Mouse (Mus musculus): ENCODE data around the gene Trmt1. TPM values are rescaled to one million over a fixed set of nuclear protein-coding genes. Genes with fewer than 3 reads are reported as not detected.

Gene Trmt1
- polyA plus RNA-seq, 1 experiment: 87.5 TPM

- 72% methylated on average over 9 of the region's 9 CpGs for whole genome bisulfite sequencing
- no peak overlapping the region for H3K4me3 ChIP-seq (replicated peaks; ENCODE audit: extremely low read depth, low read depth, low read length)
- TF ChIP-seq POLR2A (IDR thresholded peaks at IDR 0.05; ENCODE audit: borderline replicate concordance, extremely low read depth, low read depth, low read length) (no peak), CTCF (IDR thresholded peaks at IDR 0.05; ENCODE audit: insufficient read depth, low read length) (no peak)
- H3K4me1 ChIP-seq (ENCODE audit: control insufficient read depth, insufficient read depth, low read length): peaks cover 33% of the 10 kb centered on the region
- DNase-seq: no peak
Observed at GRCm38 (mm10) chr8:84724683-84725082, 38.6 kb downstream of the Trmt1 start.

- Histone ChIP-seq H3K4me1 (ENCODE audit: control insufficient read depth, insufficient read depth, low read length) (peaks cover 39% of the 10 kb centered on the region), H3K4me3 (replicated peaks; ENCODE audit: extremely low read depth, low read depth, low read length) (no peak overlapping the region)
- TF ChIP-seq POLR2A (IDR thresholded peaks at IDR 0.05; ENCODE audit: borderline replicate concordance, extremely low read depth, low read depth, low read length): no peak
- no peak for TF ChIP-seq CTCF (IDR thresholded peaks at IDR 0.05; ENCODE audit: insufficient read depth, low read length)
- no peak for DNase-seq
- WGBS: 46% methylated on average over 10 of the region's 10 CpGs
Observed at GRCm38 (mm10) chr8:84725246-84725940, 39.3 kb downstream of the Trmt1 start.

- WGBS: 12% methylated on average over 3 of the region's 3 CpGs
- no peak for DNase-seq
- TF ChIP-seq POLR2A (IDR thresholded peaks at IDR 0.05; ENCODE audit: borderline replicate concordance, extremely low read depth, low read depth, low read length) (no peak), CTCF (IDR thresholded peaks at IDR 0.05; ENCODE audit: insufficient read depth, low read length) (peak; percentile 41; the same call in 1 of the 2 replicates)
- Histone ChIP-seq H3K4me3 (replicated peaks; ENCODE audit: extremely low read depth, low read depth, low read length) (no peak overlapping the region), H3K4me1 (ENCODE audit: control insufficient read depth, insufficient read depth, low read length) (peaks cover 43% of the 10 kb centered on the region)
Observed at GRCm38 (mm10) chr8:84725941-84726259, 39.8 kb downstream of the Trmt1 start.

GRCm38 (mm10) chr8:84728474-84728873 lies 42.4 kb downstream of the Trmt1 start:
- peaks cover 56% of the 10 kb centered on the region for H3K4me1 ChIP-seq (ENCODE audit: control insufficient read depth, insufficient read depth, low read length)
- 76% methylated on average over 3 of the region's 3 CpGs for WGBS
- no peak for DNase-seq
- TF ChIP-seq POLR2A (IDR thresholded peaks at IDR 0.05; ENCODE audit: borderline replicate concordance, extremely low read depth, low read depth, low read length) (no peak), CTCF (IDR thresholded peaks at IDR 0.05; ENCODE audit: insufficient read depth, low read length) (no peak)
- no peak overlapping the region for H3K4me3 ChIP-seq (replicated peaks; ENCODE audit: extremely low read depth, low read depth, low read length)

GRCm38 (mm10) chr8:84729921-84730362 lies 43.8 kb downstream of the Trmt1 start:
- no peak for TF ChIP-seq POLR2A (IDR thresholded peaks at IDR 0.05; ENCODE audit: borderline replicate concordance, extremely low read depth, low read depth, low read length)
- no peak for TF ChIP-seq CTCF (IDR thresholded peaks at IDR 0.05; ENCODE audit: insufficient read depth, low read length)
- no peak for DNase-seq
- WGBS: 50% methylated on average over 16 of the region's 16 CpGs
- H3K4me1 ChIP-seq (ENCODE audit: control insufficient read depth, insufficient read depth, low read length): peaks cover 49% of the 10 kb centered on the region
- H3K4me3 ChIP-seq (replicated peaks; ENCODE audit: extremely low read depth, low read depth, low read length): no peak overlapping the region

- TF ChIP-seq CTCF (IDR thresholded peaks at IDR 0.05; ENCODE audit: insufficient read depth, low read length) (no peak), POLR2A (IDR thresholded peaks at IDR 0.05; ENCODE audit: borderline replicate concordance, extremely low read depth, low read depth, low read length) (no peak)
- WGBS: 50% methylated on average over 9 of the region's 9 CpGs
- H3K4me1 ChIP-seq (ENCODE audit: control insufficient read depth, insufficient read depth, low read length): peaks cover 46% of the 10 kb centered on the region
- no peak overlapping the region for H3K4me3 ChIP-seq (replicated peaks; ENCODE audit: extremely low read depth, low read depth, low read length)
- DNase-seq: no peak
Observed at GRCm38 (mm10) chr8:84730541-84731370, 44.6 kb downstream of the Trmt1 start.

- 42% methylated on average over 11 of the region's 11 CpGs for WGBS
- Histone ChIP-seq H3K4me3 (replicated peaks; ENCODE audit: extremely low read depth, low read depth, low read length) (no peak overlapping the region), H3K4me1 (ENCODE audit: control insufficient read depth, insufficient read depth, low read length) (peaks cover 41% of the 10 kb centered on the region)
- DNase-seq: no peak
- TF ChIP-seq CTCF (IDR thresholded peaks at IDR 0.05; ENCODE audit: insufficient read depth, low read length) (no peak), POLR2A (IDR thresholded peaks at IDR 0.05; ENCODE audit: borderline replicate concordance, extremely low read depth, low read depth, low read length) (no peak)
Observed at GRCm38 (mm10) chr8:84731371-84732177, 45.5 kb downstream of the Trmt1 start.

- DNase-seq: no peak
- no peak for TF ChIP-seq CTCF (IDR thresholded peaks at IDR 0.05; ENCODE audit: insufficient read depth, low read length)
- no peak for TF ChIP-seq POLR2A (IDR thresholded peaks at IDR 0.05; ENCODE audit: borderline replicate concordance, extremely low read depth, low read depth, low read length)
- H3K4me1 ChIP-seq (ENCODE audit: control insufficient read depth, insufficient read depth, low read length): peaks cover 41% of the 10 kb centered on the region
- no peak overlapping the region for H3K4me3 ChIP-seq (replicated peaks; ENCODE audit: extremely low read depth, low read depth, low read length)
- 56% methylated on average over 5 of the region's 5 CpGs for WGBS
Observed at GRCm38 (mm10) chr8:84732545-84732944, 46.4 kb downstream of the Trmt1 start.

- H3K4me3 ChIP-seq (replicated peaks; ENCODE audit: extremely low read depth, low read depth, low read length): no peak overlapping the region
- peaks cover 45% of the 10 kb centered on the region for H3K4me1 ChIP-seq (ENCODE audit: control insufficient read depth, insufficient read depth, low read length)
- TF ChIP-seq CTCF (IDR thresholded peaks at IDR 0.05; ENCODE audit: insufficient read depth, low read length) (no peak), POLR2A (IDR thresholded peaks at IDR 0.05; ENCODE audit: borderline replicate concordance, extremely low read depth, low read depth, low read length) (no peak)
- 37% methylated on average over 6 of the region's 6 CpGs for WGBS
- DNase-seq: peak; percentile 45
Observed at GRCm38 (mm10) chr8:84732996-84733395, 46.9 kb downstream of the Trmt1 start.

All from lung, adult 2 months (tissue).